Mouse (Mus musculus) cortical plate, adult 2 months (tissue): ENCODE data around the gene Miga1.

Experiments
- CTCF ChIP-seq: fragments of 200-500 bp; IDR thresholded peaks from 2 replicates; pipeline ENCODE4 v1.5.1; 2011; ENCODE audit warnings: mild to moderate bottlenecking, control low read depth, low read length; ENCODE audit not compliant: insufficient read depth; ENCODE audit errors: extremely low read depth
- POLR2A ChIP-seq: fragments of 200-500 bp; IDR thresholded peaks from 2 replicates; pipeline ENCODE4 v1.6.1; 2011; ENCODE audit warnings: mild to moderate bottlenecking, low read length, control low read depth; ENCODE audit not compliant: insufficient read depth; ENCODE audit errors: extremely low read depth

- no peak for TF ChIP-seq POLR2A
- no peak for TF ChIP-seq CTCF
Measured at GRCm38 (mm10) chr3:152272974-152273685, 67.1 kb downstream of the Miga1 start.
